Mouse (Mus musculus) heart, embryonic 11.5 days (tissue): Measurements from ENCODE around the gene Lgals9. TPM values are rescaled to one million over a fixed set of nuclear protein-coding genes. Genes with fewer than 3 reads are reported as not detected.

Experiments used
- ATAC-seq: fragments of 200-750 bp; cut with Nextera tagmentation; replicated peaks from 2 replicates; pipeline ENCODE4 v1.8.0; 2017; ENCODE audit warnings: moderate library complexity; ENCODE audit not compliant: insufficient number of reproducible peaks, low FRiP score, low TSS enrichment
- H3K27ac ChIP-seq: fragments of 300-500 bp; sonication (generic); 2 replicates; pipeline ENCODE4 v1.5.1; 2014; ENCODE audit warnings: mild to moderate bottlenecking, low read depth, low read length
- H3K27me3 ChIP-seq: fragments of 300-500 bp; sonication (generic); 2 replicates; pipeline ENCODE4 v1.6.1; 2014; ENCODE audit warnings: mild to moderate bottlenecking, low read length, mixed read lengths; ENCODE audit not compliant: control insufficient read depth, insufficient read depth
- H3K36me3 ChIP-seq: fragments of 300-500 bp; sonication (generic); 2 replicates; pipeline ENCODE4 v1.6.1; 2014; ENCODE audit warnings: mild to moderate bottlenecking, low read length, moderate library complexity, mixed read lengths; ENCODE audit not compliant: control insufficient read depth, insufficient read depth
- H3K4me1 ChIP-seq: fragments of 300-500 bp; sonication (generic); 2 replicates; pipeline ENCODE4 v1.6.1; 2014; ENCODE audit warnings: low read length; ENCODE audit not compliant: control insufficient read depth, insufficient read depth
- H3K4me2 ChIP-seq: fragments of 300-500 bp; sonication (generic); 2 replicates; pipeline ENCODE4 v1.6.1; 2014; ENCODE audit warnings: mild to moderate bottlenecking, moderate library complexity
- H3K4me3 ChIP-seq: fragments of 300-500 bp; sonication (generic); 2 replicates; pipeline ENCODE4 v1.5.1; 2014; ENCODE audit warnings: low read depth, low read length
- H3K9ac ChIP-seq: fragments of 300-500 bp; sonication (generic); 2 replicates; pipeline ENCODE4 v1.6.1; 2014; ENCODE audit warnings: mild to moderate bottlenecking, low read depth, low read length, moderate library complexity
- H3K9me3 ChIP-seq: fragments of 300-500 bp; sonication (generic); replicated peaks from 2 replicates; pipeline ENCODE4 v1.6.1; 2016; ENCODE audit warnings: low read length; ENCODE audit not compliant: control insufficient read depth
- WGBS: fragments of 180-500 bp; shearing (Covaris S2); extraction: QIAGEN DNeasy Blood & Tissue Kit; methylation state at CpG from one replicate; pipeline ENCODE4 v1.1.7; 2014; ENCODE audit not compliant: insufficient replicate concordance; 5-methylcytosine and 5-hydroxymethylcytosine counted together
- polyA plus RNA-seq: library from polyadenylated mRNA; unstranded; fragments of >200 nt; fragmentation: Nextera tagmentation; extraction: Ambion mirVana; gene quantifications from 2 replicates; pipeline ENCODE4 v1.2.1, GENCODE M21; 2014

Gene Lgals9
- polyA plus RNA-seq, 1 experiment from 2014 or later, result 41.9 TPM

DNA sequence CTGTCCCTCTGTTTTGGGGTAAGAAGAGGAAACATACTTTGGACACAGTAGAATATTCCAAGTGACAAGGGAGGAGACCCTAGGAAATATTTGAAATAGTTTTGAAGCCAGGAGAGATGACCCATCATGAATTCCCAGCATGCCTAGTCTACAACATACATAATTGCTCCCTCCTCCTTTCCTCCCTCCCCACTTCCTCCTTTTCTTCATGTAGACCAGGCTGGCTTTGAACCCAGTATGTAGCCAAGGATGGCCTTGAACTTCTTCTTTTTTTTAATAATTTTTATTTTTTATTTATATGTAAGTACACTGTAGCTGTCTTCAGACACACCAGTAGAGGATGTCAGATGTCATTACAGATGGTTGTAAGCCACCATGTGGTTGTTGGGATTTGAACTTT, 759 bp upstream of the Lgals9 start:
- Histone ChIP-seq H3K9me3 (peaks cover 6% of the 10 kb centered on the region), H3K4me1 (no peaks in the 10 kb centered on the region), H3K4me2 (no peak overlapping the region), H3K27me3 (no peaks in the 10 kb centered on the region), H3K9ac (no peak overlapping the region), H3K36me3 (no peaks in the 10 kb centered on the region), H3K27ac (no peak overlapping the region), H3K4me3 (no peak overlapping the region)
- no peak for ATAC-seq

GRCm38 (mm10) chr11:78983539-78983938, 1.2 kb downstream of the Lgals9 start:
- H3K4me1 ChIP-seq, result no peaks in the 10 kb centered on the region; the same call in 1 of the 2 replicates
- no peak overlapping the region for H3K9ac ChIP-seq
- peak overlapping the region; percentile 18; the same call in 1 of the 2 replicates for H3K4me3 ChIP-seq
- peak overlapping the region; percentile 34 for H3K4me2 ChIP-seq
- H3K27me3 ChIP-seq, result no peaks in the 10 kb centered on the region
- H3K27ac ChIP-seq, result no peak overlapping the region
- WGBS, result 67% methylated on average over 7 of the region's 7 CpGs
- H3K36me3 ChIP-seq, result no peaks in the 10 kb centered on the region
- ATAC-seq, result no peak
- H3K9me3 ChIP-seq, result no peaks in the 10 kb centered on the region

- Histone ChIP-seq H3K27ac (no peak overlapping the region), H3K4me1 (no peaks in the 10 kb centered on the region; the same call in 1 of the 2 replicates), H3K9ac (no peak overlapping the region), H3K4me3 (no peak overlapping the region), H3K27me3 (no peaks in the 10 kb centered on the region), H3K9me3 (no peaks in the 10 kb centered on the region), H3K36me3 (no peaks in the 10 kb centered on the region), H3K4me2 (peak overlapping the region; percentile 34)
- WGBS, result 75% methylated on average over 12 of the region's 12 CpGs
- no peak for ATAC-seq
These were observed 2.0 kb downstream of the Lgals9 start for GRCm38 (mm10) chr11:78982513-78983291.

DNA sequence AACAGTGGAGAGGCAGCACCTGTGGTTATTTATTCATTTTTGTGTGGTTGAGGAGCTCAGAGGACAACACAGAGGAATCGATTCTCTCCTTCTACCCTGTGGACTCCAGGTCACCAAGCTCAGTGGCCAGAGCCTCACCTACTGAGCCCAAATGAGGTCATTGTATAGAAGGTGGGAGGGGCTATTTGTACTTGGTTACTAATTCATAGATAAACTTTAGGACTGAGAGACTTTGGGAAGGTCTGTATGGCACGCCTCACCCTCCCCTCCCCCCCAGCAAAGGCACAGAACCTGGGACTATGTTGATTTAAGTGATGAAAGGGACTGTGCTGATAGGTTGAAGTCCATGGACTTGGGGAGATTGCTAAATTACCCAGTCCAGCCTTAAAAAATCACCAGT, 2.7 kb downstream of the Lgals9 start:
- ATAC-seq, result no peak
- Histone ChIP-seq H3K36me3 (no peaks in the 10 kb centered on the region), H3K9ac (no peak overlapping the region), H3K4me1 (no peaks in the 10 kb centered on the region; the same call in 1 of the 2 replicates), H3K27ac (no peak overlapping the region), H3K9me3 (no peaks in the 10 kb centered on the region), H3K4me3 (no peak overlapping the region), H3K27me3 (no peaks in the 10 kb centered on the region), H3K4me2 (no peak overlapping the region)
- 61% methylated on average over 2 of the region's 2 CpGs for WGBS

DNA sequence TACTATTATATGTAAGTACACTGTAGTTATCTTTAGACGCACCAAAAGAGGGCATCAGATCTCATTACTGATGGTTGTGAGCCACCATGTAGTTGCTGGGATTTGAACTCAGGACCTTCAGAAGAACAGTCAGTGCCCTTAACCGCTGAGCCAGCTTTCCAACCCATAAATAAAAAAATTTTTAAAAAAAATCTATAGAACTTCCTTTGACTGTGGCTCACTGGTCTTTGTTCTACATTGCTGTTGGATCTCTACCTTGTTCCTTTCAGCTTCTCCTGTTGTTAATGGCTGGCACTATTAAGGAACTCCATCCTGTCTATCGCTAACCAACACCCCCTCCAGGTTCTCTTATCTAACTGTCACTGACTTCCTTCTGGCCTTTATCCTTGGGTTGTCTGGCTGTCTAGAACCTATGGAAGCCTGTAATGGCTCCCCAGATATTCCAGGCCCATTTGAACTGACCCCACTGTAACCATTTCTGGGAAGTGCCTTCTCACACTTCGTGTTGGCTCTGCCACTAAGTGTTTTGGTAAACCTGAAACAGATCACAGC, 4.6 kb downstream of the Lgals9 start:
- Histone ChIP-seq H3K9ac (no peak overlapping the region), H3K27ac (peak overlapping the region; percentile 29; the same call in 1 of the 2 replicates), H3K4me3 (no peak overlapping the region), H3K9me3 (no peaks in the 10 kb centered on the region), H3K27me3 (no peaks in the 10 kb centered on the region), H3K36me3 (no peaks in the 10 kb centered on the region), H3K4me2 (no peak overlapping the region), H3K4me1 (no peaks in the 10 kb centered on the region; the same call in 1 of the 2 replicates)
- ATAC-seq, result no peak
- 51% methylated on average over 4 of the region's 4 CpGs for WGBS

- no peak overlapping the region for H3K9ac ChIP-seq
- no peak overlapping the region for H3K4me2 ChIP-seq
- ATAC-seq, result no peak
- H3K9me3 ChIP-seq, result no peaks in the 10 kb centered on the region
- no peaks in the 10 kb centered on the region for H3K27me3 ChIP-seq
- H3K4me3 ChIP-seq, result no peak overlapping the region
- no peak overlapping the region for H3K27ac ChIP-seq
- H3K36me3 ChIP-seq, result no peaks in the 10 kb centered on the region
- 85% methylated on average over 12 of the region's 12 CpGs for WGBS
- no peaks in the 10 kb centered on the region; the same call in 1 of the 2 replicates for H3K4me1 ChIP-seq
These were observed 6.3 kb downstream of the Lgals9 start for GRCm38 (mm10) chr11:78978176-78979019.

DNA sequence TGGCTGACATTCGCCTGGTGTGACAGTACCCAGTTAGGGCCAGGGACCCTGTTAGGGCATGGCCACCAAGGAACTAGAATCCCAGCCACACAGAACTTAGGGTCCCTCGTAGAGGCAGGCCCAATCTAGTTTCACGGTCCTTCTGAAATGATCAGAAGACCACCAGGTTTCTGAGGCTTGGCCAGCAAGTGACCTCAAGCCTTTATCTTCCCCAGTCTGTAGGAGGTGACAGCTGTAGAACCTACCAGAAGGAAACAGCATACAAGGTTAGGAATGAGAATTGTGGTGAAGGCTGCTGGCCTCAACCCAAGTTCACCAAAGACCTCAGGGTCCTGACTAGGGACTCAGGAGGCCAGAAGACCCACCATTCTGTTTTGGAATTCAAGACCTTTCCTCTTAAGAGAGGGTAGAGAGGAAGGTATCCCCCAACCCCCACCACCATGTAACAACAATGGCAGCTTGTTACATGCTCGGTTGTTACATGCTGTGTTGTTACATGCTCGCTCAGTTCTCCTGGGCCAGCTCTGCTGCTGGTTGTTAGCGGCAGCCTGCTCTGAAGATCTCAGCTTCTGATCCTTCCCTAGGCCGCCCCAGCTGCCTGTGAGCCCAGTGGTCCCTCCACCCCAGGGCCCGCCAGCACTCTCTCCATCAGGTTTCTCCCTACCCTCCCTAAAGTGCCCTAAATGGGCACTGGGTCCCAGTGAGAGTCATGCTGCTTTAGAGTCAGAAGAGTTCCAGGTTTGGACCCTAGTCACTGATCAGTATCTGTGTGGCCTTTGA, 7.8 kb downstream of the Lgals9 start:
- Histone ChIP-seq H3K27ac (no peak overlapping the region), H3K4me2 (no peak overlapping the region), H3K36me3 (no peaks in the 10 kb centered on the region), H3K9ac (no peak overlapping the region), H3K9me3 (no peaks in the 10 kb centered on the region), H3K4me1 (no peaks in the 10 kb centered on the region; the same call in 1 of the 2 replicates), H3K4me3 (no peak overlapping the region), H3K27me3 (no peaks in the 10 kb centered on the region)
- WGBS, result 62% methylated on average over 8 of the region's 8 CpGs
- ATAC-seq, result no peak
